Mouse (Mus musculus) testis, postnatal 14 days (tissue): Measurements from ENCODE around the gene Rdh14.

Experiments
- DNase-seq: peaks from one replicate; pipeline ENCODE4 v3.0.0; 2021; ENCODE audit warnings: low spot score

Gene Rdh14

DNA sequence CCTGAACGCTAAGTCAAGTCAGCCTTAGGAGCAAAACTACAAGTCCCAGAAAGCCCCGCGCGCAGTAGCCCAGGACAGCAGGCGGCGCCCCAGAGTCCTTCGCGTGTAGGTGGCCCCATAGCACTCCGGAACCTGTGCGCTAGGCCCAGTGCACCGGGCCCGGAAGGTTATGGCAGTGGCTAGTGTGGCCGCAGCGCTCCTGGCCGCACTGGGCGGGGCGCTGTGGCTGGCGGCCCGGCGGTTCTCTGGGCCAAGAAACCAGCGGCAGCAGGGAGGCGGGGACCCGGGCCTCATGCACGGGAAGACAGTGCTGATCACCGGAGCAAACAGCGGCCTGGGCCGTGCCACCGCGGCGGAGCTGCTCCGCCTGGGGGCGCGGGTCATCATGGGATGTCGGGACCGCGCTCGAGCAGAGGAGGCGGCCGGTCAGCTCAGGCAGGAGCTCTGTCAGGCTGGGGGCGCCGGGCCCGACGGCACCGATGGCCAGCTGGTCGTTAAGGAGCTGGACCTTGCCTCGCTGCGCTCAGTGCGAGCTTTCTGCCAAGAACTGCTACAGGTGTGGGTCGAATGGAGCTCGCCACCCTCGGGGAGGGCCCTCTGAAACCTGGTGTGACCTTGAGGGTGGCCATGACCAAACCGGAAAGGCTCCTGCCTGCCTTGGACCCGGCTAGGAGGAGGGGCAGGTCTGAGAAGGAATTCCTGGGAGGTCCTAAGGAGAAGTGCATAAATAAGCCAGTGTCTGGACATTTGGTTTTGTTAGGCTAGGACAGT, at the start of gene Rdh14:
Gene Rdh14 (plus strand): TSS at position 102 of the 771 bp plus-strand sequence.
- peak; percentile 93 for DNase-seq

DNA sequence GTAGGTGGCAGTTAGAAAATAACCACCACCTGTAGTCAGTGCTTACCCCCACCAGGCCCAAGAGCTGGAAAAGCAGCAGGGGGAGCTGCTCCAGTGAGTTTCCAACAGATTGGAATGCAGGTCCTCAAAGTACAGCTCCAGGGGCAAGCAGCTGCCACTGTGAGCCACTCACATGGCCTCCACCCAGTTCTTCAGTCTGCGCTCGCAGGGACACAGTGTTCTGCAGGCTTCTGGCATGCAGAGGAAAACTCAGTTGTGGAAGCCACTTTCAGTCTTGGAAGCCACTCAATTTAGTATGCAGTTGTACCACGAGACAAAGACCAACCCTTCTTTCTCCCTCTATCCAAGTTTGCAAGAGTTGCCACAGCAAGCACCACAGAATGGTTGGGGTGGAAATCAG, 39.9 kb upstream of the Rdh14 start:
- peak; percentile 24 for DNase-seq

DNA sequence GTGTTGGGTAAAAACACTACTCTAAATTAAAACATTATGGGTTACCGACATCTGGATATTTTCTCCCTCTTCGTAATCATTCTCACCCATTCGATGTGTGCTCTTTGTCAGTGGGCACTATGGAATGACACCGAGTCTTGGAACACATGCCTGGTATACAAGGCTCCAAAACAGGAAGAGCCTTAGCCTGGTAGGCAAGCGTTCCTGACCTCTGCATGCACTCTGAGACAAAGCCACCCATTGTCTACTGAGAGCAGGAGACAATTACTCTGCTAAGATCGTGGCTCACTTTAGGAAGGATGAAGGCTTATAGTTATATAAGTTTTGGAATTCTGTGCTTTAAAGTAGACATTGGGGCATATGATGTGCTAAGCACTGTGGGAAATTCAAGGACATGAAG, 32.8 kb upstream of the Rdh14 start:
- DNase-seq: no peak

DNA sequence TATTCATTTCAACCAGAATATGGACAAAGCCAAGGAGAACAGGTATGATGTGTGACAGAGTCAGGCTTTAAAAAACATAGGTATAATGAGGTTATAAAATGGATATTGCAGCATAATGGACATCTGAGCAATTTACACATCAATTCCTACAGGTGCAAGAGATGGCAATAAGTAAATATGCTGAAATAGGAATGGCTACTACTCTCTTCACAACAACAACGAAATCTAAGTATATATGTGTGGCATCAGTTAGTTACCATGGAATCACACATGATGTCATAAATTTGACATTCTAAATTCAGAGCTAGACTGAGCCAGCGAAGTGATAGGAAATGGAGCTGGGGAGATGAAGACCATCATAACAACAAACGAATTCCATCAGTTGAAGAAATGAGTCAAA, 20.9 kb upstream of the Rdh14 start, which contains the start of gene Nt5c1b:
Gene Nt5c1b (plus strand): TSS at position 301 of the 400 bp plus-strand sequence.
- DNase-seq: no peak

DNA sequence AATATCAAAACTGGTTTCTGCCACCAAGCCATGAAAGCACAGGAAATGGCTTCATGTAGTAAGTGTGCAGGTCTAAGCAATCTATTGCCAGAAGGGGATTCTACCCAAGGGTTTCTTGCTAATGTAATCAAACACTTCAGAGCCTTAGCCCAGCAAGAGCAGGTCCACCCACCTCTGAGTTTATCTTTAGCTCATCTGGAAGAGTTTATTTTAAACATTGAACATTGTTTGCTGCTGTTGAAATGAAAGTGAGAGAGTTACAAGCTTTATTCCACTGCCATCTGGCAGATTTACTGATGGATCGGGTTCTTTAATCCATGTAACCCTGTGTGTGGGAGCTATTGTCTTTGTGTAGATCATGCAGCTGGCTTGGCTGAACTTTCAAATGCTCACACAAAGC, 10.2 kb downstream of the Rdh14 start:
- DNase-seq: no peak

DNA sequence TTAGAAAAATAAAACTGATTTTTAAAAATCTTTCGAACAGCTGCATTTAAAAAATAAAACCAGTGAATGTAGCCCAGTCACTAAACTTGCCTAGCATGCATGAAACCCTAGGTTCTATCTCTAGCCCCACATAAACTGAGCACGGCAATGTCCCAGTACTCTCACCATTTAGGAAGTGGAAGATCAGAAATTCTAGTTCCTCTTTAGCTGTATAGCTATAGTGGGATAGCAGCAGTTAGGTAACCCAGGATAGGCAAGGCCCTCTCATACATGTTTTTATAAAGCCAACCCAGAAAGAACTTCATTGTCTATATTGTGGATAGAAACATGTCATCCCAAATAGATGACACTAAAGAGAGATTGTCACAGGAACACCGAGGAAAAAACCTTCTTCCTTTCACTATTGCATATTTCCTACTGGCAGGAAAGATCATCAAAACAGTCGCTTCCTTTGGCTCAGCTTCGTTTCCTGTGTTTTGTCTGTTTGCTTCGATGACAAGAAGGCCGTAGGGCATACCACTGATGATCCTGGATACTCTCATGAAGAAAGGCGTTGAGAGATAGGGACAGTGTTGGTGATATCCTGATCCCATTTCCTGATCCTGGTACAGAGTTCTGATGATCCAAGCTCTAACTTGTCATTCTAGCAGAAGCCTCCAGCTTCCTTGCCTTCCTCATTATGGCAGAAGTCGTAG, 12.0 kb downstream of the Rdh14 start:
- DNase-seq: no peak

DNA sequence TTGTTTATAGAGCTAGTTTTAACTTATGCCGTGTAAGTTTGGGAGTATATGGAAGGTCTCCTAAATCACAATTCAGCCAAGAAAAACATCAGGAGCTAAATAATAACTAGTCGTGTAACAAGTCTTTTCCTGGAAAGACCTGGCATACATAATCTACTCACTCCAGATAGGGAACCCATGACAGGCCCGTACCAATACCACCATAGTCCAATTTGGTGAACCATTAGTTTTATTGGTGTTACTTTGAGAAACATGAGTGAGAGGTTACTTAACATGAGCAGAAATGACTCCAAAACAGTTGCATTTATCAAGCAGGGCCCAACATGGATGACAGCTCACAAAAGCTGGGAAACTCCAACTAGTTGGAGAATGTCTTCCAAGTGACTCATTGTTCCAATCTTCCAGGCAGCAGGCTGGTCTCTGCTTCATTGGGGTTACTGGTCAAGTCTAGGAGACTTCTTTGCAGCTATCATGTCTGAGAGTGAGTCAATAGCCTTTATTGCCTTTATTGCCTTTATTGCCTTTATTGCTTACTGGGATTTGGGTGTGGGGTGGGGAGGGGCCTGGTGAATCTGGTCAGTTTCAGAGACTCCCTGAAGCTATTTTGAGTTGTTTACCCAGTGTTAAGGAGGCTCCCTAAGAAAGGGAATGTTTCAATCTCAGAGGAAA, 20.1 kb downstream of the Rdh14 start:
- DNase-seq: no peak

DNA sequence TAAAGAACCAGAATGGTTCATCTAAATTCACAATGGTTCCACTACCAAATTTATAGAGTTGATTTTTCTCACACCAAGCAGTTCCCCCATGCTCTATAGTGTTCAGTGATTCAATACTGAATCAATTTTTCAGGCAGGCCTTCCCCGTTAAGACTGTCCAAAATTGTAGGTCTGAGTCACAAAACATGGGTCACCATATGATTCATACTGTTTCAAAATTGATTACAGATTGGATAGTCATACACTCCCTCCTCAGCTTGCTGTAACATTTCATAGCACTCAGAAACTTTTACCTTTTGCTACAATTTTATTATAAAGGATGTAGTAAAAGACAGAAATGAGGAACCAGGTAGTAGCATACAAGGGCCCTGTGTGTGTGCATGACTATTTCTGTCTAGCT, 20.9 kb downstream of the Rdh14 start:
- no peak for DNase-seq

DNA sequence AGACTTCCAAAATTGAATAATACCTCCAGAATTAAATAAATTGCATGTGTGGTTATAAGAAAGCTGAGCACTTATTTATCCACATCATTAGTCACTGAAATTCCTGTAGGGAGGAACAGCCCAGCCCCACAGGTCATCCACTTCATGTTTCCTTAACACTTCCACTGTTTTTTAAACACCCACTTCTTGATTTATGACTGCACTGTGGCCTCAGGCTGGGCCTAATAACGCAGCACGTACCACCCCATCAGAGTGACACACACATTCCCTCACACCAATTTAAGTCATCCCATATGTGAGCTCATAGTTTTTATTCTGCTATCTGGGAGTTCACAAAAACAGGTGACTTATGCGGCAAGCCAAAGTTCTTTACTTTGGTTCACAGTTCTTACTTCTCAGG, 31.8 kb downstream of the Rdh14 start:
- DNase-seq: no peak

DNA sequence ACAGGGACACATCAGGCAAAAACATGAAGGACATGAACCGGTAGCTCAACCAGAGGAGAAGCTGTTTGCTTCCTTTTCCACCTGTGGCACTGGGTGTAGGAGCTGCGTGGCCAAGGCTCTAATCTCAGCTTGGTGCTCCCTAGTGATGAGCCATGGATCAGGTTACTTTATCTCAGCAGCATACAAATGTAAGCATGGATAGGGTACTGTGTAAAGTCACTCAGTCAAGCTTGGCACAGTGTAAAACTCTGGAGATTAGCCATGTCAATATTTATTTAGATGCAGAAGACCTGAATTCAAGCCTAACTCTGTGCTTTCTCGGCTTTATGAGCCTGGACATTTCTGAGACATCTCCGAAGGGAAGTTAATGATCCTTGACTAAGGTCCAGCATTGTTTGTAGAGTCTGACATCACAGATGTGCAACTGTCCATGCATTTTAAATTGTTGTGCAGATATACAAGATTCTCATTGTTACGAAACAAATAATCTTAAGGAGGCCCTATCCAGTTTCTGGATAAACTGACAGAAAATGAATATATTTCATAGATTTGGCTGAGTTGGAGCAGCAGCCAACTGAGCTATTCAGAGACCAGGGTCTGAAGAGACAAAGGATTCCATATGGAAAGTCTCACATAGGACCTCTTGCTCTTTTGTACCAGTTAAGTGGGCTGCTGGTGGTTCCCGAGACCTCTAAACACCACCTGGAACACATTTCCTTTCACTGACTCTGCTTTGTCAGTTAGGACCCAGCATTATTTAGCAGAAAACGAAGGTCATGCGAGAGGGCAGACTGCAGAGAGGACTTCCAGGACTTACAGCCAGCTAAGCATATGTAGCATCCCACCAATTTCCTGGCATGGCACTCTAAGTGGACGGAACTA, 35.7 kb downstream of the Rdh14 start:
- DNase-seq: no peak

DNA sequence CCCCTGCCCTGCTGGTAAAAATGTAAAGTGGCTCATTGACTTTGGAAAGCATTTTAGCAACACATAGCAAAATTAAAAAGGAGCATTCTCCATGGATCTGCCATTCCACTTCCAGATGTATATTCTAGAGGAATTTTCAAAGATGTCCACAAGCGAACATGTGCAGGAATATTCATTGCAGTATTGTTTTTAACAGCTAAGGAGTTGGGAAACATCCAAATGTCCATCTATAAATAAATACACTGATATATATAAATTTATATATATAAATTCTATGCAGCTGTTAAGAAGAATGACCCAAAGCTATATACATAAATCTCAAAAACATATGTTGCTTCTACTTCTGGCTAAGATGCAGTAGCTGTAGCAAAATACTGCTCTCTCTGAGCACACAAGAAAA, 40.4 kb downstream of the Rdh14 start:
- DNase-seq: no peak

DNA sequence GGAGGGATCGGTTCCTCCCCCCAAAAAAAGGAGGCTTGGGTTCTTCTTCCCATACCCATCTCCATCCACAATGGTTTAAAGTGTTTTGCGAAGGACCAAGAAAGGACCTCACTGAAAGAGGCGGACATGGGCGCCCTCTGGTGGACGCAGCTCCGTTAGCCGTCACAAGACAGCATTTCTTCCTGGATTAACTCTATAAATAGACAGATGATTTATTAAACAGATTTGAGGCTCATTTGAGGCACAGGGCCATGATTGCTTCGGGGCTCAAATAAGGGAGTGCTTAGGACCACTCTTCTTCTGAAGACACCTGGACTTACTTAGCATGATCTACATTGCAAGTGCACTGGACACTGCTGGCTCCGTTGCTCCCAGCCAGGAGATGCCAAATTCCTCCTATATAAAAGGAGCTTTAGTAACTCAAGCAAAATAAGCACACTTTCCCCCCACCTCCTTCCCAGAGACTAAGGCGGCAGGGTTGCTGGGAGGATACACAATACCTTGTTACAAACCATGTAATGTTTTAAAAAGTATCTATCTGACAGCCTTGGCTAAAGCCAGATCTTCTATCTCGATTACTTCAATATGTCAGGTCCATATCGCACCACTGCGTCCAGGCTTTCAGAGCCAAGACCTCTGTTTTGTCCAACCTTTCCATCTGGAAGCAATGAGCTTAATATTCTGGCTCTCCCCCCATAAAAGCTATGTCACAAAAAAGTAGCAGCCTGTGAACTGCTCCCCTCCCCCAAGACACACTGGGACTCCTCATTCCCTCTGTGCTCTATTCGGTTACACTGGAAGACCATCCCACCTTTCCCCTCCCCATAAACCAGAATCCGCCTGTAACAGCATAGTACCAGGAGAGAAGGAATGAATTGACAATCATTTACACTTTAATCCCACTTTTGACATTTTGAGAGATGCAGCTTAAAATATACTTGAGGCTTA, 47.8 kb downstream of the Rdh14 start:
- DNase-seq: peak; percentile 62

DNA sequence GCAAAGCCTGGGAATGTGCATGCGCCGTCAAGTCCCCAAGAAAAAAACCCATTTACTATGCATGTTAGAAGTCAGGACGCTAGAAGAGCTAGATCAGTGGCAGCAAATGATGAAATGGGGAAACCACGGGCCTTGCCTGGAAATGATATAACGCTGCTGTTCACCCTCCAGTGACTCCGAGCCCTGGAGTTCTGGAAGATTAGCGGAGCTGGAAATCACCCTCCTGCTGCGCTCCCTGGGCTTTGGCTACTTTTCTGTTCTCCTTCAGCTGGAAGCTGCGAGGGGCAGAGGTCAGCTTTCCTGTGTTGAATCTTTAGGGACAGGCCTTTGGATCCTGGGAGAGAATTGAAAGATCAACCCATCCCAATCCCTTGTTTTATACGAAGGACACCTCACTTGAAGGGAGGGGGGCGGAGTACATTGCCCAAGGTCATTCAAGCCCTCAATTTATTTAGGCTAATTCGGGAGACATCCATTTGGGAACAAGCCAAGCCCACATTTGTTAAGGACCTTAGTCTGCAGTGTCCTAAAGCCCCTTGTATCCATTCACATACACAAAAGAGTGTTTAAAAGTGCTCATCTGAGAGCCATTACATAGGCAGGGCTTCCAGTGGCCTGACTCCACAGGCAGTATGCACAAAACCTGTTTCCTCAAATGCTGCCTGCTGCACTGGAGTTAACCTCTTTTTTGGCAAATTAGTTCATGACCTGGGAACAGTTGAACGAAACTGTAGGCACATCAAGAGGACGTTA, 49.1 kb downstream of the Rdh14 start:
- no peak for DNase-seq
